Mouse (Mus musculus) liver, embryonic 14.5 days (tissue): ENCODE results near the gene Ctnnd1. TPM values are rescaled to one million over a fixed set of nuclear protein-coding genes. Genes with fewer than 3 reads are reported as not detected.
A peak's percentile ranks its signal among the peaks of the same experiment; 100 is the strongest.

Source experiments
- ATAC-seq: fragments of 200-750 bp; cut with Nextera tagmentation; 2 replicates; pipeline ENCODE4 v1.8.0; 2017; ENCODE audit warnings: moderate number of reproducible peaks, mild to moderate bottlenecking, moderate library complexity; ENCODE audit not compliant: insufficient read depth
- DNase-seq, 3 experiments: peaks; one replicate each; pipeline ENCODE4 v3.0.0-alpha.2; 2012 to 2013; ENCODE audit warnings: low read depth in 3 of 3, low spot score in 3 of 3
- H3K27ac ChIP-seq: fragments of 300-500 bp; sonication (generic); 2 replicates; pipeline ENCODE4 v1.5.1; 2014; ENCODE audit warnings: moderate library complexity, mild to moderate bottlenecking, control low read depth, inconsistent platforms
- H3K27me3 ChIP-seq: fragments of 300-500 bp; sonication (generic); 2 replicates; pipeline ENCODE4 v1.6.1; 2014; ENCODE audit warnings: mild to moderate bottlenecking, low read length, moderate library complexity; ENCODE audit not compliant: control insufficient read depth, insufficient read depth
- H3K36me3 ChIP-seq: fragments of 300-500 bp; sonication (generic); replicated peaks from 2 replicates; pipeline ENCODE4 v1.6.1; 2014; ENCODE audit warnings: low read depth; ENCODE audit not compliant: control insufficient read depth, insufficient read depth
- H3K4me1 ChIP-seq, 2 experiments: fragments of 200-500 bp in 1 of 2; fragments of 300-500 bp in 1 of 2; sonication (generic) in 1 of 2; replicated peaks; 2 replicates each; pipeline ENCODE4 v1.6.1; 2012 to 2014; ENCODE audit warnings: antibody characterized with exemption in 1 of 2, inconsistent platforms in 1 of 2, low read length in 1 of 2; ENCODE audit not compliant: control insufficient read depth in 2 of 2, insufficient read depth in 2 of 2
- H3K4me2 ChIP-seq: fragments of 300-500 bp; sonication (generic); 2 replicates; pipeline ENCODE4 v1.6.1; 2014; ENCODE audit warnings: low read depth, mild to moderate bottlenecking, control low read depth, moderate library complexity
- H3K4me3 ChIP-seq, 2 experiments: fragments of 200-500 bp in 1 of 2; fragments of 300-500 bp in 1 of 2; sonication (generic) in 1 of 2; 2 replicates each; pipeline ENCODE4 v1.5.1; 2012 to 2014; ENCODE audit warnings: low read depth in 2 of 2, low read length in 2 of 2, mild to moderate bottlenecking in 2 of 2, control low read depth in 1 of 2, inconsistent platforms in 1 of 2, moderate library complexity in 1 of 2; ENCODE audit not compliant: insufficient read depth in 1 of 2
- H3K9ac ChIP-seq: fragments of 300-500 bp; sonication (generic); replicated peaks from 2 replicates; pipeline ENCODE4 v1.6.1; 2014; ENCODE audit warnings: mild to moderate bottlenecking, control low read depth, moderate library complexity
- H3K9me3 ChIP-seq: fragments of 300-500 bp; sonication (generic); 2 replicates; pipeline ENCODE4 v1.6.1; 2016; ENCODE audit warnings: low read length, mixed read lengths; ENCODE audit not compliant: control insufficient read depth
- CTCF ChIP-seq: IDR thresholded peaks from 2 replicates; pipeline ENCODE4 v1.5.1; 2016; ENCODE audit warnings: antibody characterized with exemption, low read depth, control low read depth
- EP300 ChIP-seq: IDR thresholded peaks from 2 replicates; pipeline ENCODE4 v1.6.1; 2016; ENCODE audit warnings: antibody characterized with exemption, low read depth
- WGBS: fragments of 180-500 bp; shearing (Covaris S2); extraction: QIAGEN DNeasy Blood & Tissue Kit; methylation state at CpG from one replicate; pipeline ENCODE4 v1.1.7; 2014; ENCODE audit not compliant: insufficient replicate concordance; 5-methylcytosine and 5-hydroxymethylcytosine counted together
- polyA plus RNA-seq, 2 experiments: library from polyadenylated mRNA; depleted of rRNA in 1 of 2; stranded (reverse) in 1 of 2; unstranded in 1 of 2; fragments of >200 nt; fragmentation: Nextera tagmentation in 1 of 2; extraction: Ambion mirVana in 1 of 2; gene quantifications; 2 replicates each; pipeline versions ENCODE4 v1.2.1 to v1.2.3; 2012 to 2014

Gene Ctnnd1
- polyA plus RNA-seq, 2 experiments: 8.5 to 16.0 TPM

GRCm38 (mm10) chr2:84585700-84586099, 64.9 kb downstream of the Ctnnd1 start:
- Histone ChIP-seq H3K4me1 (no peaks in the 10 kb centered on the region), H3K27me3 (no peaks in the 10 kb centered on the region), H3K27ac (no peak overlapping the region), H3K4me3 (no peak overlapping the region), H3K9ac (no peak overlapping the region), H3K36me3 (no peaks in the 10 kb centered on the region), H3K9me3 (no peaks in the 10 kb centered on the region), H3K4me2 (no peak overlapping the region)
- 76% methylated on average over 8 of the region's 8 CpGs for WGBS
- DNase-seq (no peak), ATAC-seq (no peak)
- no peak for TF ChIP-seq EP300
- no peak for TF ChIP-seq CTCF

GRCm38 (mm10) chr2:84582286-84582685, 68.3 kb downstream of the Ctnnd1 start:
- ATAC-seq (no peak), DNase-seq (no peak)
- H3K27me3 ChIP-seq: no peaks in the 10 kb centered on the region
- no peaks in the 10 kb centered on the region for H3K36me3 ChIP-seq
- 58% methylated on average over 5 of the region's 5 CpGs for WGBS
- no peaks in the 10 kb centered on the region for H3K9me3 ChIP-seq
- no peak overlapping the region for H3K4me2 ChIP-seq
- no peak overlapping the region for H3K4me3 ChIP-seq
- H3K9ac ChIP-seq: no peak overlapping the region
- no peaks in the 10 kb centered on the region for H3K4me1 ChIP-seq
- TF ChIP-seq EP300 (no peak), CTCF (no peak)
- H3K27ac ChIP-seq: no peak overlapping the region

GRCm38 (mm10) chr2:84581208-84581607, 69.4 kb downstream of the Ctnnd1 start:
- Histone ChIP-seq H3K4me1 (no peaks in the 10 kb centered on the region), H3K27me3 (no peaks in the 10 kb centered on the region), H3K9ac (no peak overlapping the region), H3K4me2 (no peak overlapping the region), H3K9me3 (no peaks in the 10 kb centered on the region), H3K27ac (no peak overlapping the region), H3K4me3 (no peak overlapping the region), H3K36me3 (no peaks in the 10 kb centered on the region)
- TF ChIP-seq EP300 (no peak), CTCF (peak; percentile 65)
- DNase-seq (peak in 2 of 3 experiments; percentile 4 to 6), ATAC-seq (no peak)
- WGBS: 70% methylated on average over 2 of the region's 3 CpGs

- no peaks in the 10 kb centered on the region for H3K4me1 ChIP-seq
- no peaks in the 10 kb centered on the region for H3K27me3 ChIP-seq
- no peak overlapping the region for H3K4me3 ChIP-seq
- TF ChIP-seq EP300 (no peak), CTCF (no peak)
- ATAC-seq: no peak
- no peak for DNase-seq
- H3K4me2 ChIP-seq: no peak overlapping the region
- no peak overlapping the region for H3K9ac ChIP-seq
- WGBS: 70% methylated on average over 2 of the region's 2 CpGs
- no peaks in the 10 kb centered on the region for H3K9me3 ChIP-seq
- H3K36me3 ChIP-seq: no peaks in the 10 kb centered on the region
- H3K27ac ChIP-seq: no peak overlapping the region
These were observed 71.3 kb downstream of the Ctnnd1 start for GRCm38 (mm10) chr2:84579311-84579710.

GRCm38 (mm10) chr2:84574130-84574529, 76.4 kb downstream of the Ctnnd1 start:
- Histone ChIP-seq H3K4me3 (no peak overlapping the region), H3K4me1 (no peaks in the 10 kb centered on the region), H3K4me2 (no peak overlapping the region), H3K27me3 (no peaks in the 10 kb centered on the region), H3K36me3 (no peaks in the 10 kb centered on the region), H3K27ac (no peak overlapping the region), H3K9me3 (no peaks in the 10 kb centered on the region), H3K9ac (no peak overlapping the region)
- TF ChIP-seq EP300: no peak
- TF ChIP-seq CTCF: no peak
- WGBS: 72% methylated on average over 4 of the region's 4 CpGs
- no peak for DNase-seq
- no peak for ATAC-seq
